Mouse (Mus musculus): ENCODE data around the gene Dcun1d2. TPM values are rescaled to one million over a fixed set of nuclear protein-coding genes. Genes with fewer than 3 reads are reported as not detected.

Dcun1d2 gene
- polyA plus RNA-seq, 1 experiment, result 8.7 TPM

DNA sequence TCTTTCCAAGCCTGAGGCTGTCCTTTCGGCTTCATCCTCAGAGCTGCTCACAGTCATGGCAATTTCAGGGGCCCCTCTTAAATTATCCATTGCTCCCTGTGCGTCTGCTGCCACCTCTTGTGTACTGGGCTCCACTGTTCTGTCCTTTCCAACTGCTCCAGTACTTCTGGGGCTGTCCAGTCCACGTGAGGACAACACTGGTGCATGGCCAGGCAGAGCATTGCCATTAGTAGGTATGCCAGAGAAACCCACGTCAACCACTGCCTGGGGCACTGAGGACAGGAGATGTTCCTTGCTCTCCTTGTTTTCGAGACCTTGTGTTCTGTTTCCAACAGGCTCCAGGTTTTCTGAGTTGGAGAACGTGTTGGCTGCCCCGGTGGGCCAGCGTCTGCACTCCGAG lies 63.5 kb downstream of the Dcun1d2 start:
- TF ChIP-seq CTCF (IDR thresholded peaks at IDR 0.05; ENCODE audit: extremely low read depth, insufficient read length, insufficient replicate concordance, low read depth, low read length) (no peak), POLR2A (IDR thresholded peaks at IDR 0.05; ENCODE audit: low read depth, low read length) (no peak)
- Histone ChIP-seq H3K27me3 (ENCODE audit: control insufficient read depth, insufficient read depth, low read length) (no peaks in the 10 kb centered on the region), H3K27ac (ENCODE audit: insufficient read depth, low read depth, low read length) (no peak overlapping the region), H3K4me3 (ENCODE audit: low read depth, low read length) (no peak overlapping the region), H3K36me3 (ENCODE audit: control insufficient read depth, insufficient read depth, low read length) (no peaks in the 10 kb centered on the region), H3K4me1 (ENCODE audit: control insufficient read depth, insufficient read depth, insufficient read length, low read length) (no peaks in the 10 kb centered on the region)
- 79% methylated on average over 9 of the region's 9 CpGs for WGBS

- 75% methylated on average over 4 of the region's 4 CpGs for WGBS
Measured at GRCm38 (mm10) chr8:13218441-13218840, 69.5 kb downstream of the Dcun1d2 start.

GRCm38 (mm10) chr8:13217986-13218385 lies 69.9 kb downstream of the Dcun1d2 start:
- peaks cover 2% of the 10 kb centered on the region; the same call in 1 of the 2 replicates for H3K4me1 ChIP-seq (ENCODE audit: control insufficient read depth, insufficient read depth, insufficient read length, low read length)
- no peak overlapping the region for H3K4me3 ChIP-seq (ENCODE audit: low read depth, low read length)
- no peak overlapping the region for H3K27ac ChIP-seq (ENCODE audit: insufficient read depth, low read depth, low read length)
- H3K27me3 ChIP-seq (ENCODE audit: control insufficient read depth, insufficient read depth, low read length), result no peaks in the 10 kb centered on the region
- no peak for TF ChIP-seq CTCF (IDR thresholded peaks at IDR 0.05; ENCODE audit: extremely low read depth, insufficient read length, insufficient replicate concordance, low read depth, low read length)
- TF ChIP-seq POLR2A (IDR thresholded peaks at IDR 0.05; ENCODE audit: low read depth, low read length), result no peak
- no peaks in the 10 kb centered on the region for H3K36me3 ChIP-seq (ENCODE audit: control insufficient read depth, insufficient read depth, low read length)

More at GRCm38 (mm10) chr8:13218441-13218840, 69.5 kb downstream of the Dcun1d2 start:
- Histone ChIP-seq H3K4me3 (ENCODE audit: low read depth, low read length) (no peak overlapping the region), H3K4me1 (ENCODE audit: control insufficient read depth, insufficient read depth, insufficient read length, low read length) (peaks cover 2% of the 10 kb centered on the region; the same call in 1 of the 2 replicates), H3K27me3 (ENCODE audit: control insufficient read depth, insufficient read depth, low read length) (no peaks in the 10 kb centered on the region), H3K36me3 (ENCODE audit: control insufficient read depth, insufficient read depth, low read length) (no peaks in the 10 kb centered on the region), H3K27ac (ENCODE audit: insufficient read depth, low read depth, low read length) (no peak overlapping the region)
- TF ChIP-seq POLR2A (IDR thresholded peaks at IDR 0.05; ENCODE audit: low read depth, low read length) (no peak), CTCF (IDR thresholded peaks at IDR 0.05; ENCODE audit: extremely low read depth, insufficient read length, insufficient replicate concordance, low read depth, low read length) (no peak)

DNA sequence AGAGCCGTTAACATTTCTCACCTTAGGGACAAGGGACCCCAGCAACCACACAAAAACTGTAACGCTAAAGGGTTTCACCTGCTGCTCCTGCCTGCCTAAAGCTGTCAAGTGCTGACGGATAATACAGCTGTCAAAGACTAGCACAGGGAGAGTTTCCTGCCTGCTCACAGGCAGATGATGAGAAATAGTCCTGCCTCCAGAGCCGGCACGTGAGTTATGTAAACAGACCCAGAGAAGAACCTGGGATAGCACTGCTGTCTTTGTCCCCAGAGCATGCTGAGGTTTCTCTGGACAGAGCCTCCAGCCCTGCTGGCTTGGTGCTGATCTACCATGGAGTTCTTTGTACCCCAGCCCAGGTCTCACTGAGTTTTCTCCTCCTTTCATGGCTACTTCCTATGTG lies 70.8 kb downstream of the Dcun1d2 start:
- Histone ChIP-seq H3K4me1 (ENCODE audit: control insufficient read depth, insufficient read depth, insufficient read length, low read length) (peaks cover 2% of the 10 kb centered on the region; the same call in 1 of the 2 replicates), H3K4me3 (ENCODE audit: low read depth, low read length) (no peak overlapping the region), H3K27ac (ENCODE audit: insufficient read depth, low read depth, low read length) (no peak overlapping the region), H3K36me3 (ENCODE audit: control insufficient read depth, insufficient read depth, low read length) (no peaks in the 10 kb centered on the region), H3K27me3 (ENCODE audit: control insufficient read depth, insufficient read depth, low read length) (no peaks in the 10 kb centered on the region)
- no peak for TF ChIP-seq CTCF (IDR thresholded peaks at IDR 0.05; ENCODE audit: extremely low read depth, insufficient read length, insufficient replicate concordance, low read depth, low read length)
- TF ChIP-seq POLR2A (IDR thresholded peaks at IDR 0.05; ENCODE audit: low read depth, low read length), result no peak
- WGBS, result 44% methylated on average over 5 of the region's 5 CpGs

GRCm38 (mm10) chr8:13216386-13216785 lies 71.5 kb downstream of the Dcun1d2 start:
- 69% methylated on average over 8 of the region's 8 CpGs for WGBS
- no peak overlapping the region for H3K4me3 ChIP-seq (ENCODE audit: low read depth, low read length)
- TF ChIP-seq POLR2A (IDR thresholded peaks at IDR 0.05; ENCODE audit: low read depth, low read length), result no peak
- TF ChIP-seq CTCF (IDR thresholded peaks at IDR 0.05; ENCODE audit: extremely low read depth, insufficient read length, insufficient replicate concordance, low read depth, low read length), result no peak

GRCm38 (mm10) chr8:13213479-13214268 lies 74.3 kb downstream of the Dcun1d2 start:
- TF ChIP-seq POLR2A (IDR thresholded peaks at IDR 0.05; ENCODE audit: low read depth, low read length) (no peak), CTCF (IDR thresholded peaks at IDR 0.05; ENCODE audit: extremely low read depth, insufficient read length, insufficient replicate concordance, low read depth, low read length) (peak; percentile 82; the same call in 1 of the 2 replicates)
- H3K27me3 ChIP-seq (ENCODE audit: control insufficient read depth, insufficient read depth, low read length), result no peaks in the 10 kb centered on the region
- H3K27ac ChIP-seq (ENCODE audit: insufficient read depth, low read depth, low read length), result no peak overlapping the region
- H3K4me1 ChIP-seq (ENCODE audit: control insufficient read depth, insufficient read depth, insufficient read length, low read length), result peaks cover 2% of the 10 kb centered on the region; the same call in 1 of the 2 replicates
- no peak overlapping the region for H3K4me3 ChIP-seq (ENCODE audit: low read depth, low read length)
- 28% methylated on average over 10 of the region's 10 CpGs for WGBS
- H3K36me3 ChIP-seq (ENCODE audit: control insufficient read depth, insufficient read depth, low read length), result no peaks in the 10 kb centered on the region

More at GRCm38 (mm10) chr8:13216386-13216785, 71.5 kb downstream of the Dcun1d2 start:
- H3K27me3 ChIP-seq (ENCODE audit: control insufficient read depth, insufficient read depth, low read length), result no peaks in the 10 kb centered on the region
- H3K27ac ChIP-seq (ENCODE audit: insufficient read depth, low read depth, low read length), result no peak overlapping the region
- no peaks in the 10 kb centered on the region for H3K36me3 ChIP-seq (ENCODE audit: control insufficient read depth, insufficient read depth, low read length)
- peaks cover 2% of the 10 kb centered on the region; the same call in 1 of the 2 replicates for H3K4me1 ChIP-seq (ENCODE audit: control insufficient read depth, insufficient read depth, insufficient read length, low read length)

DNA sequence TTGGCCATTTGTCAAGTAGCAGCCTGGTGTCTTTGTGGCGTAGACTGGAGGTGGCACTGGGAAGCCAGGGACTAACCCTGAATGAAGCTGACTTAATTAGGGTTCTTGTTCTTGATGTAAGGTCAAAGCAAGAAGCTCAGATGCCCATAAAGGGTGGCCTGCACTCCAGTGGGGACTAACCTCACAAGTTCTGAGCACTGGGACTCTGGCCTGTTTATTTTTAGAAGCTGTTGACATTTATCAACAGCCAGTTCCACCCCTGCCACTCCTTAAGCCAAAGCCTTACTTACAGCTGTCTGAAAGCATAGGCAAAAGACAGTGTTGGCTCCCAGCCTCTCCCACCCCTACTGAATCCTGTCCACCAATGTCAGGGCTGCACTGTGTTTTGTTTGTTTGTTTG lies 78.2 kb downstream of the Dcun1d2 start:
- no peaks in the 10 kb centered on the region for H3K36me3 ChIP-seq (ENCODE audit: control insufficient read depth, insufficient read depth, low read length)
- H3K27ac ChIP-seq (ENCODE audit: insufficient read depth, low read depth, low read length), result no peak overlapping the region
- peaks cover 13% of the 10 kb centered on the region for H3K4me1 ChIP-seq (ENCODE audit: control insufficient read depth, insufficient read depth, insufficient read length, low read length)
- H3K4me3 ChIP-seq (ENCODE audit: low read depth, low read length), result no peak overlapping the region
- H3K27me3 ChIP-seq (ENCODE audit: control insufficient read depth, insufficient read depth, low read length), result no peaks in the 10 kb centered on the region
- TF ChIP-seq CTCF (IDR thresholded peaks at IDR 0.05; ENCODE audit: extremely low read depth, insufficient read length, insufficient replicate concordance, low read depth, low read length), result no peak
- TF ChIP-seq POLR2A (IDR thresholded peaks at IDR 0.05; ENCODE audit: low read depth, low read length), result no peak
- WGBS, result 54% methylated on average over 1 of the region's 1 CpGs
